Mouse (Mus musculus) embryonic facial prominence, embryonic 11.5 days (tissue): ENCODE measurements around the gene Ccdc185. TPM values are rescaled to one million over a fixed set of nuclear protein-coding genes. Genes with fewer than 3 reads are reported as not detected.

ENCODE experiments used
- ATAC-seq: fragments of 200-750 bp; cut with Nextera tagmentation; replicated peaks from 2 replicates; pipeline ENCODE4 v1.8.0; 2017; ENCODE audit warnings: low read depth; ENCODE audit not compliant: insufficient number of reproducible peaks, low FRiP score, low TSS enrichment
- DNase-seq: peaks from one replicate; pipeline ENCODE4 v3.0.0-alpha.2; 2015; ENCODE audit warnings: low spot score
- H3K27ac ChIP-seq: fragments of 300-500 bp; sonication (generic); replicated peaks from 2 replicates; pipeline ENCODE4 v1.5.1; 2014; ENCODE audit warnings: mild to moderate bottlenecking, low read depth, low read length, control low read depth
- H3K27me3 ChIP-seq: fragments of 300-500 bp; sonication (generic); 2 replicates; pipeline ENCODE4 v1.6.1; 2014; ENCODE audit warnings: mild to moderate bottlenecking, low read length, moderate library complexity, mixed read lengths; ENCODE audit not compliant: control insufficient read depth, insufficient read depth
- H3K36me3 ChIP-seq: fragments of 300-500 bp; sonication (generic); replicated peaks from 2 replicates; pipeline ENCODE4 v1.6.1; 2014; ENCODE audit warnings: low read depth, mild to moderate bottlenecking, low read length, moderate library complexity, mixed read lengths; ENCODE audit not compliant: control insufficient read depth, insufficient read depth
- H3K4me1 ChIP-seq: fragments of 300-500 bp; sonication (generic); 2 replicates; pipeline ENCODE4 v1.6.1; 2014; ENCODE audit warnings: low read length, mixed read lengths; ENCODE audit not compliant: control insufficient read depth, insufficient read depth
- H3K4me2 ChIP-seq: fragments of 300-500 bp; sonication (generic); 2 replicates; pipeline ENCODE4 v1.6.1; 2014; ENCODE audit warnings: low read depth, mild to moderate bottlenecking, control low read depth, low read length, moderate library complexity
- H3K4me3 ChIP-seq: fragments of 300-500 bp; sonication (generic); 2 replicates; pipeline ENCODE4 v1.5.1; 2014; ENCODE audit warnings: low read depth, low read length, control low read depth
- H3K9ac ChIP-seq: fragments of 300-500 bp; sonication (generic); replicated peaks from 2 replicates; pipeline ENCODE4 v1.6.1; 2014; ENCODE audit warnings: mild to moderate bottlenecking, control low read depth, low read length
- H3K9me3 ChIP-seq: fragments of 300-500 bp; sonication (generic); replicated peaks from 2 replicates; pipeline ENCODE4 v1.6.1; 2016; ENCODE audit warnings: mild to moderate bottlenecking, low read length, inconsistent platforms, mixed read lengths; ENCODE audit not compliant: control insufficient read depth
- WGBS: fragments of 180-500 bp; shearing (Covaris S2); extraction: QIAGEN DNeasy Blood & Tissue Kit; methylation state at CpG from one replicate; pipeline ENCODE4 v1.1.7; 2014; 5-methylcytosine and 5-hydroxymethylcytosine counted together
- polyA plus RNA-seq: library from polyadenylated mRNA; unstranded; fragments of >200 nt; fragmentation: Nextera tagmentation; extraction: Ambion mirVana; gene quantifications from 2 replicates; pipeline ENCODE4 v1.2.1, GENCODE M21; 2014

Gene Ccdc185
- polyA plus RNA-seq, 1 experiment from 2014 or later: not detected

DNA sequence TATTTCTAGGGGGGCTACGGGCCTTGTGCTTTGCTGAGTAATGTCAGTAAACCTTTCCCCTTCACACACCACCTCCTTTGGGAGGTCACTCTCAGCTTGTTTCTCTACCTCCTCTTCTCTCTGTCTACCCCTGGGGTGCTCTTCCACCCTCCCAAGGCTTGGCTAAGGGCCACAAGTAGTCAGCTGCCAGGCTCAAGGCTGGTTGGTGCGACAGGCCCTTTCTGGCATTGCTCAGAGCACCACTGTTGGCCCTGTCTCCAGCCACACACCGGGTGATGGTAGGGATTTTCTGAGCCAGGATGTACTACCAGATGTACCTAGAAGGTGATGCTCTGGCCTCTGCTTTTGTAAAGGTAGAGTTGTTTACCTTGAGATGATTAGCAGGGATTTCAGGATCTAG lies 35.8 kb upstream of the Ccdc185 start:
- no peak overlapping the region for H3K9ac ChIP-seq
- 85% methylated on average over 3 of the region's 3 CpGs for WGBS
- no peaks in the 10 kb centered on the region for H3K4me1 ChIP-seq
- no peak overlapping the region for H3K4me3 ChIP-seq
- H3K27me3 ChIP-seq: no peaks in the 10 kb centered on the region
- ATAC-seq (no peak), DNase-seq (no peak)
- no peaks in the 10 kb centered on the region for H3K36me3 ChIP-seq
- no peak overlapping the region for H3K4me2 ChIP-seq
- H3K27ac ChIP-seq: no peak overlapping the region
- no peaks in the 10 kb centered on the region for H3K9me3 ChIP-seq

DNA sequence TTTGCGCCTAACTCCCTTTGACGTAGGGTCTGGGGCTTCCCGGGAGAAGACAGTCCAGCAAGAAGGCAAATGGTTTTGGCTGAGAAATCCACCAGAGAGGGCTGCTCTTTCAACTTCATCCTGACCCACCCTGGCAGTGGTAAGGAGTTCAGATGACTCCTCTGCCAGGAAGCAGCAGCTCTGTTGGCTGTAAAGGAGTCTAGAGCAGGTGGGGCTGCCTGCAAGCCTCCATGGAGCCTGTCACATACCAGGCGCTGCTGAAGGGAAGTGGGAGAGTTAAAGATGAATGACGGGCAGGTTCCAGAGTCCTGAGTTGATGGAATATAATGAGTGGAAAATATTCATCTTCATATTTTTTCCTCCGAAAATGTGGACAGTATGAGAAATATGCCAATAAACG lies 34.8 kb upstream of the Ccdc185 start:
- 91% methylated on average over 7 of the region's 7 CpGs for WGBS
- ATAC-seq (no peak), DNase-seq (no peak)
- Histone ChIP-seq H3K27ac (no peak overlapping the region), H3K9ac (no peak overlapping the region), H3K36me3 (no peaks in the 10 kb centered on the region), H3K27me3 (no peaks in the 10 kb centered on the region), H3K9me3 (no peaks in the 10 kb centered on the region), H3K4me1 (no peaks in the 10 kb centered on the region), H3K4me2 (no peak overlapping the region), H3K4me3 (no peak overlapping the region)

DNA sequence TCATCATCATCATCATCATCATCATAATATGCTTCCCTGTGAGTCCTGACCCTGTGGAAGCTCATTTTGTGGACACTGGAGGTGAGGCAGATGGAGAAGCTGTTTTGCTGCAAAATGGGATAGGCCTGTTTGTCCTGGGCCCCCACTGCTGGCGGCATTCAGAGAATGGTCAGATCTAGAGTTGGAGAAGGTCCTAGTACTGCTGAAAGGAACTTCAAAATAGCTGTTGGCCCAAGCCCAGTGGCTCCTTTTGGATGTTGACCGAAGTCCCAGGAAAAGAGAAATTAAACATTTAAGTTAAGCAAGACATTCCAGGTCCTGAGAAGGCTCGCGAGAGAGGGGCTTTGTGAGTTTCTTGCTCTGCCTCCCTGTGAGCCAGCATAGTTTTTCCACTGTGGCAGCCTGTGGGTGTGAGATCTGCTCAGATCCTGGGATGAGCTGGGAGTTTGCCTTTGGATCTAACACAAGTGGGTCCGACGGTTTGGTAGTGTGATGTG lies 30.1 kb upstream of the Ccdc185 start:
- Histone ChIP-seq H3K9ac (no peak overlapping the region), H3K27me3 (no peaks in the 10 kb centered on the region), H3K9me3 (no peaks in the 10 kb centered on the region), H3K36me3 (no peaks in the 10 kb centered on the region), H3K4me3 (no peak overlapping the region), H3K4me1 (no peaks in the 10 kb centered on the region), H3K27ac (no peak overlapping the region), H3K4me2 (no peak overlapping the region)
- ATAC-seq (no peak), DNase-seq (no peak)
- 91% methylated on average over 6 of the region's 6 CpGs for WGBS

DNA sequence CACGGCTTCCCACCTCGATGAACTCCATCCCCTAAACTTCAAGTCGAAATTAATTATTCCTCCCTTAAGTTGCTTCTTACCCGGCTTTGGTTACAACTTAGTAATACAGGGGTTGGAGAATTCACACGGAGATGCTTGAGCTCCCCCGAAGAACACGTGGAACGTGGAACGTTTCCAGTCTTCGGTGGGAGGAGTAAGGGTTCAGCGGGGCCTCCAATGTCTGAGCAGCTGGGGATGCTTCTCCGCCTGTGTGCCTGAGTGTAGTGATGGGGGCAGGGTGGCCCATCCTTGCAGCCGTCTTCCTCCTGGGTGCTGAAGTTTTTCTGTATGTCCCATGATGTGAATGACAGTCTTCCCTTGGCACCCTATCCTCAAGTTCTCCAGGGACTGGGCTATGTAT lies 29.2 kb upstream of the Ccdc185 start:
- H3K36me3 ChIP-seq: no peaks in the 10 kb centered on the region
- no peak overlapping the region for H3K9ac ChIP-seq
- 77% methylated on average over 13 of the region's 13 CpGs for WGBS
- no peaks in the 10 kb centered on the region for H3K9me3 ChIP-seq
- DNase-seq (no peak), ATAC-seq (no peak)
- no peak overlapping the region for H3K4me2 ChIP-seq
- no peaks in the 10 kb centered on the region for H3K27me3 ChIP-seq
- H3K4me3 ChIP-seq: no peak overlapping the region
- no peaks in the 10 kb centered on the region for H3K4me1 ChIP-seq
- H3K27ac ChIP-seq: no peak overlapping the region

DNA sequence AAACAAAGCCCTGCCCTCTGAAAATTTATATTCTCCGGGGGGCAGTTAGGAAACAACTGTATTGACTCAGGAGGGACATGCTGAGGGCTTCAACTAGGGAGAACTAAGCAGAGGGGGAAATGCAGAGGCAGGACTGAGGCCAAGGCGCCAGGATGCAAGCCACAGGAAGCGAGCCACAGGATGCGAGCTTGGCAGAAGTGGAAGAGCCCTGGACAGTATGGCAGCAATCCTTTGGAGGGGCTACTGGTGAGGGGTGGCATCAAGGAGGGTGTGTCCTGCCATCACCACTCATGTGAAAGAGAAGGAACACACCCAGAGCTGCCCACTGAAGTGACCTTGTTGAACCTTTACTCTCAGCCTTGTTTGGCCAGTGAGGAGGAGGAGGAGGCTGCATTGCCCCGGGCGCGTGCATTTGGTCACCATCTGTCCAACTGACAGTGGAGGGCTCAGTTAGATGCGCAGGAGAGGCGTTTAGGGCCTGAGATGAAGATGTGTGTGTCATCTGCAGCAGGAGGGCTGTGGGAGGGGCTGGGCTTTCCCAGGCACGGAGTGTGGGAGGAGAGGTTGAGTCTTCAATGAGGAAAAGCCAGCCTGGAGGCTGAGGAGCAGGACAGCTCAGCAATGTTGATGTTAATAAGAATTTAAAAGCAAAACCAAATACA lies 27.9 kb upstream of the Ccdc185 start:
- Histone ChIP-seq H3K4me3 (no peak overlapping the region), H3K27me3 (no peaks in the 10 kb centered on the region), H3K9me3 (no peaks in the 10 kb centered on the region), H3K36me3 (no peaks in the 10 kb centered on the region), H3K4me1 (no peaks in the 10 kb centered on the region), H3K9ac (no peak overlapping the region), H3K4me2 (no peak overlapping the region), H3K27ac (no peak overlapping the region)
- DNase-seq: no peak
- WGBS: 41% methylated on average over 10 of the region's 10 CpGs
- ATAC-seq: no peak

DNA sequence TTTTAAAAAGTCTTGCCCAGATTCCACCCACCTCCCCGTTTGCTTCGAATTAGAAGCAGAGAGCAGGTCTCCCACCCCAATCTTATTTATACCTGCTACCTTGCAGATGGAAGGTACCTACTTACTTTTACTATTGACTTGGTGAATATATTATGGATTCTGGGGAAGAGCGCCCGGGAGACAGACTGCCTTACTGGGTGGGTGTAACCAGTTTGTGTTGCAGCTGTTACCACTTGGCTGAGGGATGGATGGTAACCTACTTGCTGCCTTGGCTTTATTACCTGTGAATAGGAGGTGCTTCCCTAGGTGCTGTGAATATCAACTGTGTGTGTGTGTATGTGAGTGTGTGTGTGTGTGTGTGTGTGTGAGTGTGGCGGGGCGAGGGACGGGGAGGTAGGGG lies 26.6 kb upstream of the Ccdc185 start:
- Histone ChIP-seq H3K27ac (no peak overlapping the region), H3K27me3 (no peaks in the 10 kb centered on the region), H3K4me1 (no peaks in the 10 kb centered on the region), H3K36me3 (no peaks in the 10 kb centered on the region), H3K9me3 (no peaks in the 10 kb centered on the region), H3K9ac (no peak overlapping the region), H3K4me2 (no peak overlapping the region), H3K4me3 (no peak overlapping the region)
- ATAC-seq (no peak), DNase-seq (no peak)
- 91% methylated on average over 7 of the region's 7 CpGs for WGBS

DNA sequence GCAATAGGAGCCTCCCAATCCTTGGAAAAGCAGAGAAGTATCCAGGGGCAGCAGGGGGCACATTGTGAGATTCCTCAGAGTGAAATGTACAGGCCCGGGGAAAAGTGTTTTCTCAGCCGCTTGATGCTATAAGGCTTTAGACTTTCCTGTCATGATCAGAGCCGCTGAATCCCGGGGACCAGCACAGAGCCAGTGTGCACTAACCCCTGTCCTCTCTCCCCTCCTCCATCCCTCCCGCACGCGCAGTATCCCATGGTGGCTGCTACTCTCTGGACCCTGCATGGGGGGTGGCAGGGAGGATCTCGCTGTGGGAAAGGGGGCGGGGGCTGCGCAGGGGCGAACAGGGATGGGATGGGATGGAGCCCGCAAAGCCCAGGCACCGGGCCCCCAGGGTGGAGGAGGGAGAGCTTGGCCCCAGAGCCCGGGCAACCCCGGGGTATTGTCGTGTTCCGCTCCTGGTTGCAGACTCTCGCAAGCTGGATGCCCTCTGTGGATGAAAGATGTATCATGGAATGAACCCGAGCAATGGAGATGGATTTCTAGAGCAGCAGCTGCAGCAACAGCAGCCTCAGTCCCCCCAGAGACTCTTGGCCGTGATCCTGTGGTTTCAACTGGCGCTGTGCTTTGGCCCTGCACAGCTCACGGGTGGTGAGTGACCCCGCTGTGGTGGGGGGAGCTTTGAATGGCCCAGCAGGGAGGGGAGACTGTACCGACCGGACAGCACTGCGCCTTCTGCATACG lies 15.7 kb upstream of the Ccdc185 start:
- H3K9me3 ChIP-seq: no peaks in the 10 kb centered on the region
- H3K4me3 ChIP-seq: peak overlapping the region; percentile 68
- H3K27me3 ChIP-seq: peaks cover 5% of the 10 kb centered on the region
- peak overlapping the region; percentile 51 for H3K9ac ChIP-seq
- peak overlapping the region; percentile 94 for H3K4me2 ChIP-seq
- DNase-seq: peak; percentile 59
- under 1% methylated on average over 27 of the region's 27 CpGs for WGBS
- peak; percentile 83 for ATAC-seq
- H3K36me3 ChIP-seq: no peaks in the 10 kb centered on the region
- peak overlapping the region; percentile 28; the same call in 1 of the 2 replicates for H3K27ac ChIP-seq
- peaks cover 5% of the 10 kb centered on the region; the same call in 1 of the 2 replicates for H3K4me1 ChIP-seq
